Mouse (Mus musculus) stomach, embryonic 14.5 days (tissue): ENCODE results near the gene Ntrk2. TPM values are rescaled to one million over a fixed set of nuclear protein-coding genes. Genes with fewer than 3 reads are reported as not detected.

ENCODE experiments used
- ATAC-seq: fragments of 200-750 bp; cut with Nextera tagmentation; 2 replicates; pipeline ENCODE4 v1.8.0; 2017; ENCODE audit warnings: low read depth, moderate TSS enrichment; ENCODE audit not compliant: insufficient number of reproducible peaks, insufficient read depth, low FRiP score
- H3K27ac ChIP-seq: fragments of 300-500 bp; sonication (generic); 2 replicates; pipeline ENCODE4 v1.5.1; 2014; ENCODE audit warnings: mild to moderate bottlenecking, low read length, moderate library complexity, mixed read lengths
- H3K27me3 ChIP-seq: fragments of 300-500 bp; sonication (generic); 2 replicates; pipeline ENCODE4 v1.6.1; 2014; ENCODE audit warnings: low read length, control low read depth, mixed read lengths; ENCODE audit not compliant: control insufficient read depth, insufficient read depth
- H3K36me3 ChIP-seq: fragments of 300-500 bp; sonication (generic); 2 replicates; pipeline ENCODE4 v1.6.1; 2014; ENCODE audit warnings: mild to moderate bottlenecking, control low read depth, low read length, moderate library complexity, mixed read lengths; ENCODE audit not compliant: control insufficient read depth, insufficient read depth
- H3K4me1 ChIP-seq: fragments of 300-500 bp; sonication (generic); 2 replicates; pipeline ENCODE4 v1.6.1; 2014; ENCODE audit warnings: low read length, control low read depth, mixed read lengths; ENCODE audit not compliant: control insufficient read depth, insufficient read depth
- H3K4me2 ChIP-seq: fragments of 300-500 bp; sonication (generic); replicated peaks from 2 replicates; pipeline ENCODE4 v1.6.1; 2014; ENCODE audit warnings: low read depth, low read length, control low read depth
- H3K4me3 ChIP-seq: fragments of 300-500 bp; sonication (generic); 2 replicates; pipeline ENCODE4 v1.5.1; 2014; ENCODE audit warnings: low read depth, low read length, control low read depth
- H3K9ac ChIP-seq: fragments of 300-500 bp; sonication (generic); replicated peaks from 2 replicates; pipeline ENCODE4 v1.6.1; 2014; ENCODE audit warnings: low read depth, mild to moderate bottlenecking, control low read depth, low read length, moderate library complexity, mixed read lengths
- H3K9me3 ChIP-seq: fragments of 300-500 bp; sonication (generic); 2 replicates; pipeline ENCODE4 v1.6.1; 2016; ENCODE audit warnings: low read depth, low read length, control low read depth; ENCODE audit not compliant: control insufficient read depth
- WGBS: fragments of 180-500 bp; shearing (Covaris S2); extraction: QIAGEN DNeasy Blood & Tissue Kit; methylation state at CpG from one replicate; pipeline ENCODE4 v1.1.7; 2014; 5-methylcytosine and 5-hydroxymethylcytosine counted together
- polyA plus RNA-seq: library from polyadenylated mRNA; unstranded; fragments of >200 nt; fragmentation: Nextera tagmentation; extraction: Ambion mirVana; gene quantifications from 2 replicates; pipeline ENCODE4 v1.2.1, GENCODE M21; 2014

Ntrk2 gene
- polyA plus RNA-seq, 1 experiment from 2014 or later = 2.3 TPM

- no peaks in the 10 kb centered on the region for H3K4me1 ChIP-seq
- no peak overlapping the region for H3K4me3 ChIP-seq
- 93% methylated on average over 12 of the region's 12 CpGs for WGBS
- H3K9me3 ChIP-seq = no peaks in the 10 kb centered on the region
- ATAC-seq = no peak
- H3K27ac ChIP-seq = no peak overlapping the region
- no peaks in the 10 kb centered on the region for H3K27me3 ChIP-seq
- no peak overlapping the region for H3K4me2 ChIP-seq
- H3K9ac ChIP-seq = no peak overlapping the region
- H3K36me3 ChIP-seq = no peaks in the 10 kb centered on the region
Observed at GRCm38 (mm10) chr13:58937884-58938283, 131.5 kb downstream of the Ntrk2 start.

GRCm38 (mm10) chr13:58938464-58938863 is 132.1 kb downstream of the Ntrk2 start:
- Histone ChIP-seq H3K4me3 (no peak overlapping the region), H3K27ac (no peak overlapping the region), H3K4me2 (no peak overlapping the region), H3K36me3 (no peaks in the 10 kb centered on the region), H3K9me3 (no peaks in the 10 kb centered on the region), H3K4me1 (no peaks in the 10 kb centered on the region), H3K9ac (no peak overlapping the region), H3K27me3 (no peaks in the 10 kb centered on the region)
- ATAC-seq = no peak
- 52% methylated on average over 4 of the region's 4 CpGs for WGBS

GRCm38 (mm10) chr13:58940208-58940607 is 133.8 kb downstream of the Ntrk2 start:
- no peak overlapping the region for H3K4me2 ChIP-seq
- H3K9ac ChIP-seq = no peak overlapping the region
- no peak overlapping the region for H3K27ac ChIP-seq
- no peaks in the 10 kb centered on the region for H3K9me3 ChIP-seq
- H3K4me3 ChIP-seq = no peak overlapping the region
- no peaks in the 10 kb centered on the region for H3K27me3 ChIP-seq
- 83% methylated on average over 6 of the region's 6 CpGs for WGBS
- H3K36me3 ChIP-seq = no peaks in the 10 kb centered on the region
- ATAC-seq = no peak
- no peaks in the 10 kb centered on the region for H3K4me1 ChIP-seq

- 61% methylated on average over 7 of the region's 7 CpGs for WGBS
- Histone ChIP-seq H3K27ac (no peak overlapping the region), H3K4me2 (no peak overlapping the region), H3K9me3 (no peaks in the 10 kb centered on the region), H3K4me1 (no peaks in the 10 kb centered on the region), H3K27me3 (no peaks in the 10 kb centered on the region), H3K36me3 (no peaks in the 10 kb centered on the region), H3K9ac (no peak overlapping the region), H3K4me3 (no peak overlapping the region)
- ATAC-seq = no peak
Observed at GRCm38 (mm10) chr13:58940798-58941197, 134.4 kb downstream of the Ntrk2 start.

- 67% methylated on average over 6 of the region's 6 CpGs for WGBS
- no peaks in the 10 kb centered on the region for H3K36me3 ChIP-seq
Observed at GRCm38 (mm10) chr13:58945781-58946180, 139.4 kb downstream of the Ntrk2 start.

GRCm38 (mm10) chr13:58946589-58946988 is 140.2 kb downstream of the Ntrk2 start:
- 61% methylated on average over 6 of the region's 6 CpGs for WGBS
- Histone ChIP-seq H3K9me3 (no peaks in the 10 kb centered on the region), H3K27me3 (no peaks in the 10 kb centered on the region), H3K4me2 (no peak overlapping the region), H3K9ac (no peak overlapping the region), H3K36me3 (no peaks in the 10 kb centered on the region), H3K4me1 (no peaks in the 10 kb centered on the region), H3K27ac (no peak overlapping the region), H3K4me3 (no peak overlapping the region)
- no peak for ATAC-seq

More at GRCm38 (mm10) chr13:58945781-58946180, 139.4 kb downstream of the Ntrk2 start:
- Histone ChIP-seq H3K4me3 (no peak overlapping the region), H3K9me3 (no peaks in the 10 kb centered on the region), H3K27me3 (no peaks in the 10 kb centered on the region), H3K4me2 (no peak overlapping the region), H3K4me1 (no peaks in the 10 kb centered on the region), H3K27ac (no peak overlapping the region), H3K9ac (no peak overlapping the region)
- no peak for ATAC-seq

GRCm38 (mm10) chr13:58947056-58947455 is 140.7 kb downstream of the Ntrk2 start:
- Histone ChIP-seq H3K4me1 (no peaks in the 10 kb centered on the region), H3K4me3 (no peak overlapping the region), H3K9me3 (no peaks in the 10 kb centered on the region), H3K27me3 (no peaks in the 10 kb centered on the region), H3K9ac (no peak overlapping the region), H3K4me2 (no peak overlapping the region), H3K36me3 (no peaks in the 10 kb centered on the region), H3K27ac (no peak overlapping the region)
- no peak for ATAC-seq
- WGBS = 43% methylated on average over 9 of the region's 9 CpGs

- no peak for ATAC-seq
- Histone ChIP-seq H3K9me3 (no peaks in the 10 kb centered on the region), H3K36me3 (no peaks in the 10 kb centered on the region), H3K4me2 (no peak overlapping the region), H3K4me1 (no peaks in the 10 kb centered on the region), H3K4me3 (no peak overlapping the region), H3K27ac (no peak overlapping the region), H3K27me3 (no peaks in the 10 kb centered on the region), H3K9ac (no peak overlapping the region)
- 33% methylated on average over 4 of the region's 4 CpGs for WGBS
Observed at GRCm38 (mm10) chr13:58954331-58954730, 148.0 kb downstream of the Ntrk2 start.

GRCm38 (mm10) chr13:58954764-58955163 is 148.4 kb downstream of the Ntrk2 start:
- 14% methylated on average over 6 of the region's 6 CpGs for WGBS

More at GRCm38 (mm10) chr13:58954764-58955163, 148.4 kb downstream of the Ntrk2 start:
- Histone ChIP-seq H3K27me3 (no peaks in the 10 kb centered on the region), H3K4me1 (no peaks in the 10 kb centered on the region), H3K9me3 (no peaks in the 10 kb centered on the region), H3K27ac (no peak overlapping the region), H3K4me3 (no peak overlapping the region), H3K36me3 (no peaks in the 10 kb centered on the region), H3K9ac (no peak overlapping the region), H3K4me2 (no peak overlapping the region)
- ATAC-seq = no peak
